Mouse (Mus musculus) embryo, embryonic 9.5 days (tissue): ENCODE data around the gene Krtap6-5.
"Not testable (repeated sequence)": the region's sequence is repeated elsewhere in the genome, so short reads cannot be mapped to it uniquely, and the experiment has no call there.

Experiments
- DNase-seq: peaks from one replicate; pipeline ENCODE4 v3.0.0-alpha.2; 2017; ENCODE audit errors: extremely low spot score

The Krtap6-5 gene

GRCm38 (mm10) chr16:89047783-89048182 lies at the start of gene Krtap6-5:
Gene Krtap6-5, minus strand, starts transcription at chr16:89047883.
- DNase-seq, result no peak

- DNase-seq, result not testable (repeated sequence)
Observed at GRCm38 (mm10) chr16:89071041-89071440, 23.4 kb upstream of the Krtap6-5 start.

- DNase-seq, result not testable (repeated sequence)
Observed at GRCm38 (mm10) chr16:89063902-89064301, 16.2 kb upstream of the Krtap6-5 start, which contains the start of gene 1110025L11Rik. Gene 1110025L11Rik, minus strand, starts transcription at chr16:89064002.

GRCm38 (mm10) chr16:89041372-89041771 lies 6.3 kb downstream of the Krtap6-5 start, which contains the start of gene Gm10228:
Gene Gm10228, minus strand, starts transcription at chr16:89041472.
- DNase-seq, result not testable (repeated sequence)

GRCm38 (mm10) chr16:89031399-89031798 lies 16.3 kb downstream of the Krtap6-5 start, which contains the start of gene Krtap6-1:
Gene Krtap6-1, plus strand, starts transcription at chr16:89031699.
- DNase-seq, result not testable (repeated sequence)

GRCm38 (mm10) chr16:89014984-89015383 lies 32.7 kb downstream of the Krtap6-5 start, which contains the start of gene Gm10229:
Gene Gm10229, plus strand, starts transcription at chr16:89015284.
- DNase-seq, result not testable (repeated sequence)

GRCm38 (mm10) chr16:89013973-89014372 lies 33.7 kb downstream of the Krtap6-5 start:
- DNase-seq, result no peak

GRCm38 (mm10) chr16:89010659-89011058 lies 37.0 kb downstream of the Krtap6-5 start, which contains the start of gene Krtap22-2:
Gene Krtap22-2, minus strand, starts transcription at chr16:89010759.
- no peak for DNase-seq
